Mouse (Mus musculus) left cerebral cortex, postnatal 36 days (tissue): ENCODE measurements around the gene Gm17387. TPM values are rescaled to one million over a fixed set of nuclear protein-coding genes. Genes with fewer than 3 reads are reported as not detected.
"Not testable (repeated sequence)": the region's sequence is repeated elsewhere in the genome, so short reads cannot be mapped to it uniquely, and the experiment has no call there.

Experiments
- DNase-seq, 2 experiments: peaks; one replicate each; pipeline ENCODE4 v3.0.0; 2021 to 2022; ENCODE audit warnings: low spot score in 2 of 2, mixed read lengths in 1 of 2
- intact Hi-C: fragments of 180-260 bp; cut with DNase I; formaldehyde crosslinking; loops from one replicate; pipeline ENCODE4 v1.15.1; 2025
- total RNA-seq, 2 experiments: library from RNA; stranded (reverse); gene quantifications; 2 replicates each; pipeline ENCODE4 v1.2.3; 2021

Gm17387 gene
- total RNA-seq, 2 experiments from 2014 or later: not detected

GRCm38 (mm10) chr7:141011238-141011770 is 17.6 kb upstream of the Gm17387 start:
- no peak for DNase-seq
- intact Hi-C loops: no loop called here

- intact Hi-C loops: no loop called here
- no peak for DNase-seq
These were observed 11.9 kb upstream of the Gm17387 start for GRCm38 (mm10) chr7:141016707-141017697.

GRCm38 (mm10) chr7:141017824-141018223 is 11.1 kb upstream of the Gm17387 start, which contains the start of gene Ifitm6:
Ifitm6 (minus strand) TSS chr7:141017924.
- DNase-seq, intact Hi-C loops: not testable (repeated sequence)

GRCm38 (mm10) chr7:141019028-141019427 is 9.9 kb upstream of the Gm17387 start:
- intact Hi-C loops: no loop called here
- no peak for DNase-seq

GRCm38 (mm10) chr7:141021489-141022449 is 7.2 kb upstream of the Gm17387 start:
- intact Hi-C loops: no loop called here
- no peak for DNase-seq

GRCm38 (mm10) chr7:141024865-141025838 is 3.8 kb upstream of the Gm17387 start:
- no peak for DNase-seq
- intact Hi-C loops: no loop called here

GRCm38 (mm10) chr7:141026097-141026739 is 2.7 kb upstream of the Gm17387 start:
- no peak for DNase-seq
- intact Hi-C loops: no loop called here

GRCm38 (mm10) chr7:141026740-141027098 is 2.2 kb upstream of the Gm17387 start:
- no peak for DNase-seq
- intact Hi-C loops: no loop called here

- DNase-seq: no peak
- intact Hi-C loops: no loop called here
These were observed 1.5 kb downstream of the Gm17387 start for GRCm38 (mm10) chr7:141030390-141030789.

GRCm38 (mm10) chr7:141032458-141033167 is 3.7 kb downstream of the Gm17387 start:
- no peak for DNase-seq
- intact Hi-C loops: no loop called here

GRCm38 (mm10) chr7:141036624-141037023 is 7.7 kb downstream of the Gm17387 start:
- intact Hi-C loops, DNase-seq: not testable (repeated sequence)

GRCm38 (mm10) chr7:141038090-141039032 is 9.4 kb downstream of the Gm17387 start:
- intact Hi-C loops: no loop called here
- DNase-seq: no peak

- DNase-seq: no peak
- intact Hi-C loops: no loop called here
These were observed 10.6 kb downstream of the Gm17387 start for GRCm38 (mm10) chr7:141039386-141040107.

GRCm38 (mm10) chr7:141040867-141041606 is 12.1 kb downstream of the Gm17387 start:
- no peak for DNase-seq
- intact Hi-C loops: no loop called here

GRCm38 (mm10) chr7:141041661-141042060 is 12.7 kb downstream of the Gm17387 start:
- peak in 1 of 2 experiments; percentile 14 for DNase-seq
- intact Hi-C loops: no loop called here
